Mouse (Mus musculus): ENCODE measurements around the gene Hhipl1. TPM values are rescaled to one million over a fixed set of nuclear protein-coding genes. Genes with fewer than 3 reads are reported as not detected.

The Hhipl1 gene
- polyA plus RNA-seq, 1 experiment from 2014 or later: 1.6 TPM

DNA sequence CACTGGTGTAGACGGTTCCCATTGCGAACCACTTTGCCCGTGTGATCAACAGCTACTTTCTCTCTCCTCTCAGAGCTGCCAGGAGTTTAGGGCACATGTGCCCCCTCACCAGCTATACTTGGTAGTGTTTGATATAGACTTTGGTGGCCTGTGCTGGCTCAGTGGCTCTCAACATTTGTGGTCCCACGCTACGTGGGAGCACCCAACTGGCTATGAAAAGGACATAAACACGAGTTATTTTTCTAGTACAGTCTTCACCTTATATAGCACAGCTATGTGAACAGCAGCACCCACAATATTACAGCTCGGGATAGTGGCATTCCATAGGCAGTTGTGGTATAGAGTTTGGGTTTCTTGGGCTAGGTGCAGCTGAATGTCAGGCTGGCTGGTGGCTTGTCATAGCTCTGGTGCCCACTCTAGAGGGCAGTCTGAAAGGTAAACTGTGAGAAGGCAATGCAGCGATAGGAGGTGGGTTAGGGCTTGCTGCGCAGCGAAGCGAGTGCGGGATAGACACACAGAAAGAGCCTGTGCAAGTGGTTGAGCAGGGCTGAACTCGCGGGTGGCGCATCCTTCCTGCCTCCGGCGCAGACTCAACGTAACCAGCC is 11.9 kb downstream of the Hhipl1 start:
- Histone ChIP-seq H3K27me3 (peaks cover 48% of the 10 kb centered on the region), H3K4me1 (replicated peaks) (peaks cover 55% of the 10 kb centered on the region), H3K4me2 (peak overlapping the region; percentile 43), H3K9ac (no peak overlapping the region), H3K27ac (no peak overlapping the region), H3K4me3 (peak overlapping the region; percentile 16; the same call in 1 of the 2 replicates), H3K36me3 (no peaks in the 10 kb centered on the region), H3K9me3 (no peaks in the 10 kb centered on the region)
- 14% methylated on average over 16 of the region's 18 CpGs for WGBS
- ATAC-seq (ENCODE audit: low FRiP score): no peak

DNA sequence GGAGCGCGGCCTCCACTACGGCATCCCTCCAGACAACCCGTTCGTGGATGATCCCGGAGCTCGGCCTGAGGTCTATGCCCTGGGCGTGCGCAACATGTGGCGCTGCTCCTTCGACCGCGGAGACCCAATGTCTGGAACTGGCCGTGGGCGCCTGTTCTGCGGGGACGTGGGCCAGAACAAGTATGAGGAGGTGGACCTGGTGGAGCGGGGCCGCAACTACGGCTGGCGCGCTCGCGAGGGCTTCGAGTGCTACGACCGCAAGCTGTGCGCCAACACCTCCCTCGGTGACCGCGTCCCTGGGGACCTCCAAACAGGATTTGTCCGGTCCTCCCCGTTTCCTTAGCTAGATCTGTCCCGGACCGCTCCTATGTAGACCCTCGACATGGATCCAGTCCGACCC is 12.4 kb downstream of the Hhipl1 start:
- 18% methylated on average over 37 of the region's 37 CpGs for WGBS
- peaks cover 48% of the 10 kb centered on the region for H3K27me3 ChIP-seq
- H3K4me3 ChIP-seq: peak overlapping the region; percentile 16; the same call in 1 of the 2 replicates
- peak overlapping the region; percentile 43 for H3K4me2 ChIP-seq
- ATAC-seq (ENCODE audit: low FRiP score): no peak
- H3K4me1 ChIP-seq (replicated peaks): peaks cover 55% of the 10 kb centered on the region
- no peak overlapping the region for H3K9ac ChIP-seq
- H3K36me3 ChIP-seq: no peaks in the 10 kb centered on the region
- H3K9me3 ChIP-seq: no peaks in the 10 kb centered on the region
- no peak overlapping the region for H3K27ac ChIP-seq

DNA sequence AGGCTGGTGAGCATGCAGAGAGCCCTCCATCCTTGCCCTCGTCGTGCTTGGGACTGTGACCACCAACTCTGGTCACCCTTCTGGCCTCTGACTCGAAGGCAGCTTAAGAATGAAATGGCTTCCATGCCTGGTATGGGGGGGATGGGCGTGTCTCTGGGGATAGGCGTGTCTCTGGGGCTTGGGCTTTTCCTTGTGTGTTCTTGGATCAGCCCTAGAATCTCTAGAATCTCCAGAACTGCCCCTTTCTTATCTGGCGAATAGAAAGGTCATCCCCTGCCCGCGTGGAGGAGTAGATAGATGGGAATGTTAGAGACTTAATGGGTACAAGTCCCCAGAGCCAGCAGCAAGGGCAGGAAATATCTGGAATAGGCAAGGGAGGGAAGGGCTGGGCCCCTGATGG is 14.0 kb downstream of the Hhipl1 start:
- Histone ChIP-seq H3K27me3 (peaks cover 48% of the 10 kb centered on the region), H3K9me3 (no peaks in the 10 kb centered on the region), H3K36me3 (no peaks in the 10 kb centered on the region), H3K4me2 (no peak overlapping the region), H3K9ac (no peak overlapping the region), H3K4me1 (replicated peaks) (peaks cover 55% of the 10 kb centered on the region), H3K27ac (peak overlapping the region; percentile 49), H3K4me3 (no peak overlapping the region)
- 6% methylated on average over 8 of the region's 8 CpGs for WGBS
- ATAC-seq (ENCODE audit: low FRiP score): peak; percentile 11; the same call in 1 of the 2 replicates

DNA sequence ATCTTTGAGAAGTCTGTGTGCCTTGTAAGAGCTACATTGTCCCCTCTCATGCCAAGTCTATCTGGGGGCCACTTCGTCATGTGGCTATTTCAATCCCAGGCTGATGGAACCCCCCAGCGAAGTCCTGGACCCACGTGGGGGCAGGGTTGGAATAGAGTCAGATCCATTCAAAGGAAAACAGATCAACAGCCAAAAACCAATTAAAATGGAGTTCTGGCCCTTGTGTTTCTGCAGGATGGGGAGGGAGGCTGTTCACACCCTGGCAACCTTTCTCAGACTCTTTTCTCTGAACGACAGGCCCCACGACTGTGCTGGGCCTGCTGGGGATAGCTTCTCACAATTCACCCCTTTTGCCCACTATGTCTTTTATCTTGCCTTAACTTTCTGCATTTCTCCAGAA is 20.3 kb downstream of the Hhipl1 start:
- H3K9ac ChIP-seq: no peak overlapping the region
- no peak for ATAC-seq (ENCODE audit: low FRiP score)
- H3K4me1 ChIP-seq (replicated peaks): peaks cover 33% of the 10 kb centered on the region
- no peak overlapping the region for H3K27ac ChIP-seq
- peaks cover 40% of the 10 kb centered on the region for H3K27me3 ChIP-seq
- no peak overlapping the region for H3K4me2 ChIP-seq
- H3K36me3 ChIP-seq: no peaks in the 10 kb centered on the region
- no peaks in the 10 kb centered on the region for H3K9me3 ChIP-seq
- no peak overlapping the region for H3K4me3 ChIP-seq
- WGBS: 45% methylated on average over 5 of the region's 5 CpGs

DNA sequence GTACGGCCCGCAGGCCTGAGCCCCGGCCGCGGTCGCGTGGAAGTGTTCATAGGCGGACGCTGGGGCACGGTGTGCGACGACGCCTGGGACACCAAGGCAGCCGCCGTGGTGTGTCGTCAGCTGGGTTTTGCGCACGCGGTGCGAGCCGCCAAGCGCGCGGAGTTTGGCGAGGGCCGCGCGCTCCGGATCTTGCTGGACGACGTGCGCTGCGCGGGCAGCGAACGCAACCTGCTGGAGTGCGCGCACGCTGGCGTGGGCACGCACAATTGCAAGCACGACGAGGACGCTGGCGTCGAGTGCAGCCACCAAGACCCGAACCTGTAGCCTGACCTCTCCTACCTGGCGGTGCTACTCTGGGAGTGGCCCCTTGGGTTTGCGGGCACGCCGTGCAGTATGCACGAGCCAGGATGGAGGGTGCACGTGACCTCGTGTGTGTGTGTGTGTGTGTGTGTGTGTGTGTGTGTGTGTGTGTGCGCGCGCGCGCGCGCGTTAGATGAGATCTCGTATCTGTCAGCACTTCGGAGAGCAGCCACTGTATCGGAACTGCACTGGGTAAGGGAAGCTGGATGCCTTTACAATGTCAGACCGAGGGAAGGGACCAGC is 21.9 kb downstream of the Hhipl1 start:
- H3K4me1 ChIP-seq (replicated peaks): peaks cover 30% of the 10 kb centered on the region
- H3K4me3 ChIP-seq: peak overlapping the region; percentile 46
- H3K27me3 ChIP-seq: peaks cover 40% of the 10 kb centered on the region
- H3K4me2 ChIP-seq: peak overlapping the region; percentile 74
- peak overlapping the region; percentile 71 for H3K9ac ChIP-seq
- no peaks in the 10 kb centered on the region for H3K9me3 ChIP-seq
- peak; percentile 63 for ATAC-seq (ENCODE audit: low FRiP score)
- H3K27ac ChIP-seq: peak overlapping the region; percentile 23; the same call in 1 of the 2 replicates
- WGBS: 2% methylated on average over 65 of the region's 66 CpGs
- H3K36me3 ChIP-seq: no peaks in the 10 kb centered on the region

DNA sequence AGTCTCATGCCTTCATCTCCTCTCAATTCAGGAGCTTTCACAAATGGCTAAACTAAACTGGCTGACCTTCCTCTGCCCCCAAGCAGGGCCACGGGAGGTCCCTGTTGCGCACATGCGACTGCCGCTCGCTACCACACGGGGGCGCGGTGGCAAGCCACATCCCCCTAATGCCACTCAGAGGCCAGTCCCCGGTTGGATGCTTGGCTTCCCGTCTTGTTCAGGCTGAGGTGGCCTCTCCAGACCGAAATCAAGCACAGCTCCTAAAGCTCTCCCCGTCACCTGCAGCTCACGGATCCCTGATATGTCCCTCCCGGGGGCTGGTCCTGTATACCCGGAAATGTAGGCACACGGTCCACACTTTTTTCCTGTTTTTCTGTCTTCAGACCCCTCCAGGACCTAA is 27.0 kb downstream of the Hhipl1 start:
- Histone ChIP-seq H3K9ac (peak overlapping the region; percentile 43; the same call in 1 of the 2 replicates), H3K4me3 (peak overlapping the region; percentile 58), H3K4me1 (replicated peaks) (peaks cover 29% of the 10 kb centered on the region), H3K36me3 (no peaks in the 10 kb centered on the region), H3K27me3 (peaks cover 39% of the 10 kb centered on the region), H3K9me3 (no peaks in the 10 kb centered on the region), H3K4me2 (peak overlapping the region; percentile 93), H3K27ac (no peak overlapping the region)
- WGBS: 2% methylated on average over 16 of the region's 16 CpGs
- peak; percentile 8; the same call in 1 of the 2 replicates for ATAC-seq (ENCODE audit: low FRiP score)

DNA sequence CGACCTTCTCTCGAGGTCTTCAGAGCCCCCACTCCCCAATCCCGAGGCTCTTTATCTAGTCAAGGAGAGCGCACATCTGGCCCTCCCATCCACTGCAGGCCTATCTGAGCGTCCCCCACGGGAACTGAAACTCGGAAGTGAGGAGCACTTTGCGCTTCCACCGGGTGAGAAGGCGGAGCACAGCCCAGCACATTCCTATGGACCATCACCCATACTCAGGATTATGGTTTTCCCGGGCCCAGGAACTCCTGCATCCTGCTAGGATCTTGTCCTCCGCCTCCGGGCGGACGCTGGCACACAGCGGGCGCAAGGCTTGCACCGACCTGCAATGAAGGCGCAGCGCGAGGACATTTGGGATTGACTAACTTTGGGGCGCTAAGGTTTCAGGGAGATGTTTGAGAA is 27.4 kb downstream of the Hhipl1 start:
- Histone ChIP-seq H3K36me3 (no peaks in the 10 kb centered on the region), H3K9me3 (no peaks in the 10 kb centered on the region), H3K27me3 (peaks cover 35% of the 10 kb centered on the region), H3K27ac (peak overlapping the region; percentile 36), H3K4me3 (peak overlapping the region; percentile 58), H3K4me2 (peak overlapping the region; percentile 93), H3K4me1 (replicated peaks) (peaks cover 24% of the 10 kb centered on the region), H3K9ac (peak overlapping the region; percentile 43)
- ATAC-seq (ENCODE audit: low FRiP score): peak; percentile 33
- WGBS: 2% methylated on average over 22 of the region's 22 CpGs

DNA sequence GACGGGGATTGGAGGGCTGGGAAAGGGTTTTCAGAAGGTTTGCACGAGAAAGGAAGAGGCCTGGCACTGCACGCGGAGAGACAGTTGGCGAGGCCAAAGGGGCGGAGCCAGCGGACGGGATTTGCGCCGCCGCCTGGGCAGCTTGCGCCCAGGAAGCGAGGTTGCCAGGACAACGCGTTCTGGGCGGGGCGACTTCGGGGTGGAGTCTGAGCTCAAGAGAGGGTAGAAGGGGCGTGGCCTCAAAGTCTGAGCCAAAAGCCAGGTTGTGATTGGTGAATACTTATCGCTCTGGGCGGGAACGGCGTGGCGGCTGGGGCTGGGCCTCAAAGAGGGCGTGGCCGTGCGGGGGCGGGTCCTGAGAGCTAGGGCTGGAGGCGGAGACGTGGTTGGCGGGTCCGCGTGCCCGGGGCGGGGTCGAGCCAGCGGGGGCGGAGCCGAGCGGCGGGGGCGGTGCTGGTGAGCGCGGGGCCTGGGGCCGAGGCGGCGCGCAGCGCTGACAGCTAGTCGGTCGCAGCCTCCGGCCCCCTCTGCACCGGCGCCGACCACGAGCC is 27.9 kb downstream of the Hhipl1 start, which contains the start of gene Cyp46a1:
Gene Cyp46a1 (plus strand): TSS at position 487 of the 551 bp plus-strand sequence.
- Histone ChIP-seq H3K9ac (peak within 1 kb of the TSS; percentile 73), H3K4me3 (peak within 1 kb of the TSS; percentile 58), H3K4me2 (peak within 1 kb of the TSS; percentile 93), H3K9me3 (no peaks in the 10 kb centered on the region), H3K36me3 (no peaks in the 10 kb centered on the region), H3K27me3 (peaks cover 30% of the 10 kb centered on the region), H3K4me1 (replicated peaks) (peaks cover 19% of the 10 kb centered on the region), H3K27ac (peak within 1 kb of the TSS; percentile 79)
- peak; percentile 92 for ATAC-seq (ENCODE audit: low FRiP score)
- WGBS: under 1% methylated on average over 46 of the region's 56 CpGs

DNA sequence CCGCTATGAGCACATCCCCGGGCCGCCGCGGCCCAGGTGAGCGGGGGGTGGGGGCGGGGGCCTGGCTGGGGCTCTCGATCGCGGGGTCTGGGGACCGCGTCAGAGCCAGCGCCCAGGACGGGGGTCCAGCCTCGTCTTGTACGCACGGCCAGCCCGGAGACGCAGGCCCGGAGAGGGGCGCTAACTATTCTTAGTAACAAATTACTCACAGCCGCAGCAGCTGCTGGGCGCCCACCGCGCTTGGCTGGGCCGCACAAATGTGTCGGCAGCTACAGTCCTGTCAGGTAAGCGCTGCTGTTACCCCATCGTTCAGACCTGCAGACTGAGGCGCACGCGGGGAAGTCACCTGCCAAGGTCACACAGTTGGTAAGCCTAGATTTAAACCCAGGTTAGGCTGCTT is 28.5 kb downstream of the Hhipl1 start:
- peak; percentile 49; the same call in 1 of the 2 replicates for ATAC-seq (ENCODE audit: low FRiP score)

DNA sequence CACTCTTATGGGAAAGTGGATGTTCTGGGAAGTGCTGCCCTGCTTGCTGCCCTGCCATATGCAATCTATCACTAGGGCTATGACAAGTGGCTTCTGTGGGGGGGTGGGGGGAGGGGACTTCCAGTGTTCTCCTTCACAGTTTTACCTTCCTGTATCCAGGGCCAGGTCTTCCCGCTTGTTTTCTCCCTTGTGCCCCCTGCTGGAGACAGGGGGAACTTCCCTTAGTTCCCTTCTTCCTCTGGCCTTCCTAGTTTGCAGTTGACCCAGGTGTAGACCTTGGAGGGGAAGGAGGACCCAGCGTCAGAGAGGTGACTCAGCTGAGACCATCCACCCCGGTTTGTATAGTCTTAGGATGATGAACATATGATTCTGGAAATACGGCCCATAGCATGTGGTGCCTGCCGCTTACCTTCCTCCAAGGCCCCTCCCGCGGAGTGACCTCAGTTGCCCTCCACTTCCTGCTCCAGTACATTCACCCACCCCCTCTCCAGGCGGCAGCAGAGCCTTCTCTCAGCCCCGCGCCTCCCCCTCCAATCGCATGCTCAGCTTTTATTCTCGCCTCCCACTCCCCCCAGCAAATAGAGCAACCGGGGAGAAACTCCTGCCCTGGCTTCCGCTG is 32.6 kb downstream of the Hhipl1 start:
- Histone ChIP-seq H3K9me3 (no peaks in the 10 kb centered on the region), H3K4me3 (no peak overlapping the region), H3K4me2 (no peak overlapping the region), H3K27ac (no peak overlapping the region), H3K27me3 (peaks cover 19% of the 10 kb centered on the region), H3K36me3 (no peaks in the 10 kb centered on the region), H3K4me1 (replicated peaks) (peaks cover 8% of the 10 kb centered on the region), H3K9ac (no peak overlapping the region)
- 26% methylated on average over 14 of the region's 14 CpGs for WGBS
- no peak for ATAC-seq (ENCODE audit: low FRiP score)

More for the DNA sequence above, 28.5 kb downstream of the Hhipl1 start:
- Histone ChIP-seq H3K27me3 (peaks cover 27% of the 10 kb centered on the region), H3K27ac (peak overlapping the region; percentile 79), H3K9ac (peak overlapping the region; percentile 73), H3K4me1 (replicated peaks) (peaks cover 18% of the 10 kb centered on the region), H3K4me2 (peak overlapping the region; percentile 93), H3K9me3 (no peaks in the 10 kb centered on the region), H3K4me3 (peak overlapping the region; percentile 58), H3K36me3 (no peaks in the 10 kb centered on the region)
- 1% methylated on average over 26 of the region's 32 CpGs for WGBS

DNA sequence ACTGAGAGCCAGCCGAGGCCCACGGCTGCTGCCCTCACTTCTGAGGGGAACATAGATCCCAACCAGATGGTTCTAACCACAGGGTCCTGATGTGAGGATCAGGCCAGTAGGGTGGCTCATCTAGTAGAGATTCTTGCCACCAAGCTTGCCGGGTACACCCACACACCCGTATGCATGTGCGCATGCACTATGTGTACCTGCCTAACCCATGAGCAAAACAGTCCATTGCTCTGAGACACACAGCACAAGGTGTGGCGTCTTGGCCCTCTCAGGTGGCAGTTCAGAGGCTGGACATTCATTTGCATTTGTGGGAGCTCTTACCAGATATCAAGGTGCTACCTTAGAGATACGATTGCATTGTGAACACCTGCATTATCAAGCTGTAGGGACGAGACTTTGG is 42.1 kb downstream of the Hhipl1 start:
- H3K4me1 ChIP-seq (replicated peaks): peaks cover 9% of the 10 kb centered on the region
- H3K9ac ChIP-seq: no peak overlapping the region
- H3K27ac ChIP-seq: no peak overlapping the region
- no peaks in the 10 kb centered on the region for H3K36me3 ChIP-seq
- no peaks in the 10 kb centered on the region for H3K9me3 ChIP-seq
- WGBS: 84% methylated on average over 8 of the region's 8 CpGs
- H3K4me2 ChIP-seq: no peak overlapping the region
- no peak overlapping the region for H3K4me3 ChIP-seq
- ATAC-seq (ENCODE audit: low FRiP score): no peak
- H3K27me3 ChIP-seq: peaks cover 26% of the 10 kb centered on the region

DNA sequence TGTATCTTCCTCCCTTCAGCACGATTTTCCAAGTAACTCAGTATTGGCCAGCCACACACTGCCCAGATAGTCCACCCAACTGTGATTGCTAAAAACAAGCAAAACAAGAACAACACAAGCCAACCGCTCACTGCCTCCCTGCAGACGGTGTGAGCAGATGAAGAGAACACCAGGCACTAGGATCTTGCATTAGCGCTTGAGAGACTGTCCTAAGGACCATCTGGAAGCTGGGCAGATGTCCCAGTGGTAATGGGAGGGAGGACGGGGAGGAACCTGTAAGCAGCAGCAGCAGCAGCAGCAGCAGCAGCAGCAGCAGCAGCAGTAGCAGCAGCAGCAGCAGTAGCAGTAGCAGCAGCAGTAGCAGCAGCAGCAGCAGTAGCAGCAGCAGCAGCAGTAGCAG is 43.0 kb downstream of the Hhipl1 start:
- Histone ChIP-seq H3K4me3 (no peak overlapping the region), H3K36me3 (no peaks in the 10 kb centered on the region), H3K4me2 (no peak overlapping the region), H3K9ac (no peak overlapping the region), H3K4me1 (replicated peaks) (peaks cover 9% of the 10 kb centered on the region), H3K9me3 (no peaks in the 10 kb centered on the region), H3K27ac (no peak overlapping the region), H3K27me3 (peaks cover 35% of the 10 kb centered on the region)
- no peak for ATAC-seq (ENCODE audit: low FRiP score)
- 69% methylated on average over 5 of the region's 5 CpGs for WGBS

Measured in hindbrain, embryonic 13.5 days (tissue).